Mouse (Mus musculus) frontal cortex, adult 2 months (tissue): ENCODE data around the gene Itsn1. TPM values are rescaled to one million over a fixed set of nuclear protein-coding genes. Genes with fewer than 3 reads are reported as not detected.

Experiments used
- DNase-seq, 2 experiments: peaks; one replicate each; pipeline ENCODE4 v3.0.0; 2022; ENCODE audit warnings: low spot score in 1 of 2; ENCODE audit errors: extremely low spot score in 1 of 2
- polyA plus RNA-seq: library from polyadenylated mRNA; depleted of rRNA; stranded (reverse); fragments of >200 nt; gene quantifications from 2 replicates; pipeline ENCODE4 v1.2.3, GENCODE M21; 2012

Itsn1 gene
- polyA plus RNA-seq, 1 experiment, result 78.5 TPM

- DNase-seq, result no peak
Measured at GRCm38 (mm10) chr16:91838771-91839170, 109.7 kb downstream of the Itsn1 start.

- DNase-seq, result no peak
Measured at GRCm38 (mm10) chr16:91839462-91839861, 110.4 kb downstream of the Itsn1 start.

DNA sequence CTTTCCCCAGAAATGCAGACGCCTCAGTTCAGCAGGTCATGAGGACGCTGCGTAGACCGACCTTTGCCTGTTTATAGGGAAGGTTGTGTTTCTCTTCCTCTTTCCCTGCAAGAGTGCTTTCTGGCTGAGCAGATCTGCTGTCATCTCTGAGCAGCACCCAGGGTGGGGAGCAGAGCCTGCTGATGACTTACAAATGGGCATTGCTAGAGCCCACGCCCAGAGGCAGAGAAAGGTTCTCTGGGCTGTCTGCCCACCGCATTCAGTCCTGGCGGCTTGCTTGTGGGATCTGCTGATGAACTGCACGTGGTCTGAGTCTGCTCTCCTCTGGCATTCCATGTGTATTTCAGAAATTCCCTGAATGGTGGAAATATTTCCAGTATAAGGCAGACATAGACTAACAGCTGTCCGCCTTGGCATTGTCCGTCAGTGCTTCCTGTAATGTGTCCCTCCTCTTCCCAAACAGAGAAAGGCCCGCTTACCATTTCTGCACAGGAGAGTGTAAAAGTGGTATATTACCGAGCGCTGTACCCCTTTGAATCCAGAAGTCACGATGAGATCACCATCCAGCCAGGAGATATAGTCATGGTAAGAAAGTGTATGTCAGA is 112.0 kb downstream of the Itsn1 start:
- DNase-seq, result no peak

DNA sequence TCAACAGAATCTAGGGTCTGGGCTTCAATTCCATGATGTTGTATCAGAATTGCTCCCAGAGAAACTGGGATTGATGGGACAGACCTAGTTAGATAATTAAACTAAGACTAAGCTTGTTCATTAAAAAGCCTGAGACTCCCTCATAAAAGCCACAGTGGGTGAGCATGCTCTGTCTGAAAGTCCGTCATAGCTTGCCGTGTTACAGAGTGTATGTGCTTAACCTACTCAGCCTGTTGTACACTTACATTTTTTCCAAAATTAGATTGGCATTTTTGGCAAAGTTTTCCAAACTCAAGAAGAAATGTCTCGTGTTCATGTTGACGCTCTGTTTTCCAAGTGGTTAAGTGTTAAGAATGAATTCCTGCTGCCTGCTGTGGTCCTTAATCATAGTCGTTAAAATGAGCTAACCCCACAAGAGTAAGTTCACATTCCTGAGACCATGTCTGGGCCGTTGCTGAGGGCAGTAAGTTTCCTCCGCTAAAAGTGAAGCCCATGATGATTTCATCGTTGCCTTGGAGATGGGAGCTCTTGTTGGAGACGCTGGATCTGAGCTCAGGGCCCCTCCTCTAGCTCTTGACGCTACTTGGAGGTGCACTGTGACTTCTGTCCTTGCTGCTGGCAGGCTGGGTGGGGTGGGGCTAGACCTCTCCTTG is 117.1 kb downstream of the Itsn1 start:
- no peak for DNase-seq

DNA sequence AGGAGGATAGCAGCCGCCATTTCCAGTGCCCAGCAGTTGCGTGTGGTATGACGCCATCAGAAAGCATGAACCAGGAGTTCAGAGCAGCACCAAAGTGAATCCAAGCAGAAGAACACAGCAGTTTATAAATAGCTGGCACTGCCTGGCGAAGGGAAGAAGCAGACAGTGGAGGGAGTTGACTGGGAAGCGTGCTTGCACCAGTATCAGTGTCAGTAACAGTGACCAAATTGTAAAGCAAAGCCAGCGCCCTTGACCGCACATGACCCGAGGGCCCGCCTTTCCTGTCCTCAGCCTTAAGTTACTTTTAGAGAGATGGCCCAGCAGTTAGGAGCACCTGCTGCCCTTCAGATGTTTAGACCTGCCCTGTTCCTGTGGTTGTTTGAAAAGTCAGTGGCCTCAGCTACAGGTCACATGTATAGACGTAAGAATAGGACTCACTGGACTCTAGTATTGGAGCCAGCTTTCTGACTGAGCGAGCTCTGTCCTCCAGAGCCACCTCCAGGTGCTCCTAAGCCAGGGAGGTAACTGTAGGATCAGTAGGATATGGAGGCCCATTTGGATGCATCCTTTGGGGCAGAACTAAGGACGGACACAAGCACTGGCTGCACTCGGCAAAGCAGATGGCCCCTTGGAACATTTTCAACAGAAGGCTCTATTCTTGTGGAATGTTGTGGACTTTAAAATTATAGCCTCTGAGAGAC is 118.6 kb downstream of the Itsn1 start:
- DNase-seq, result no peak

DNA sequence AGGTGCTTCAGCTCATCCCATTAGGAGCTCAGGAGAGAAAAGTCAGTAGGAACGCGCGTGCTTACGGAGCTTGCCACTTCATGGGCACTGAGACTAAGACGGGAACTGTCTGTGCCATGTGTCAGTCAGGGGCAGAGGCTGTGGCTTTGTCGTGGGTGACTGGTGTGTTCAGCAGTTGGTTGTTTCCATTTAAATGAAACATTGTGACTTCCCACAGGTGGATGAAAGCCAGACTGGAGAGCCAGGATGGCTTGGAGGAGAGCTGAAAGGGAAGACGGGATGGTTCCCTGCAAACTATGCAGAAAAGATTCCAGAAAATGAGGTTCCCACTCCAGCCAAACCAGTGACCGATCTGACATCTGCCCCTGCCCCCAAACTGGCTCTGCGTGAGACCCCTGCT is 119.4 kb downstream of the Itsn1 start:
- DNase-seq, result no peak

DNA sequence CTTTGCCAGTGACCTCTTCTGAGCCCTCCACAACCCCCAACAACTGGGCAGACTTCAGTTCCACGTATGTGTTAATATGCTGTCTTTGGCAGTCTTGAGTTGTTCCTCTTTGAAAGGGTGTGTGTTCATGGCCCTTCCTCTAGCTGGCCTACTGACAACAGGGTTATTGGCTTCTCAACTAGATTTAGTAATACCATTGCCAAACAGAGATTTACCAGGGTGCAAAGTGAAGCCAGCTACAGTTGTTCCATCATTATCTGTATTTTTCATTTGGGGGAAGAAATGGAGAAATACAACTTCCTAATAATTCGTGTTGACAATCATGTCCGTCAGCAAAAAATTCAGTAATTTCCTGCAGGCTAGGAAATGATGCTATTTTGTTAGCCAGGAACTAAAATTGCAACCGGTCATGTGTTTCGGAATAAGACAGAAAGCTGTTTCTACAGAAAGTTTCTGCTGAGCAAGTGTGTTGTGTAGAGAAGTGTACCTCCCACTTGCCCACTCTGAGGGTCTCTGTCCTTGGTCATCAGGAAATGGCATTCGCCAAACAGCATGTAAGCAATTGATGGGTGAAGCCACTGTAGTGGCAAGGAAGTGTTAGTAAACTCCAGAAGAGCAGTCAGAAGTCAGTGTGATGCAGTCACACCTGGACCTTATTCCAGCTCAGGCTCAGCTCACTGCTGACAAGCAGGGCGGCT is 120.0 kb downstream of the Itsn1 start:
- DNase-seq, result no peak

- no peak for DNase-seq
Measured at GRCm38 (mm10) chr16:91850175-91850574, 121.1 kb downstream of the Itsn1 start.

DNA sequence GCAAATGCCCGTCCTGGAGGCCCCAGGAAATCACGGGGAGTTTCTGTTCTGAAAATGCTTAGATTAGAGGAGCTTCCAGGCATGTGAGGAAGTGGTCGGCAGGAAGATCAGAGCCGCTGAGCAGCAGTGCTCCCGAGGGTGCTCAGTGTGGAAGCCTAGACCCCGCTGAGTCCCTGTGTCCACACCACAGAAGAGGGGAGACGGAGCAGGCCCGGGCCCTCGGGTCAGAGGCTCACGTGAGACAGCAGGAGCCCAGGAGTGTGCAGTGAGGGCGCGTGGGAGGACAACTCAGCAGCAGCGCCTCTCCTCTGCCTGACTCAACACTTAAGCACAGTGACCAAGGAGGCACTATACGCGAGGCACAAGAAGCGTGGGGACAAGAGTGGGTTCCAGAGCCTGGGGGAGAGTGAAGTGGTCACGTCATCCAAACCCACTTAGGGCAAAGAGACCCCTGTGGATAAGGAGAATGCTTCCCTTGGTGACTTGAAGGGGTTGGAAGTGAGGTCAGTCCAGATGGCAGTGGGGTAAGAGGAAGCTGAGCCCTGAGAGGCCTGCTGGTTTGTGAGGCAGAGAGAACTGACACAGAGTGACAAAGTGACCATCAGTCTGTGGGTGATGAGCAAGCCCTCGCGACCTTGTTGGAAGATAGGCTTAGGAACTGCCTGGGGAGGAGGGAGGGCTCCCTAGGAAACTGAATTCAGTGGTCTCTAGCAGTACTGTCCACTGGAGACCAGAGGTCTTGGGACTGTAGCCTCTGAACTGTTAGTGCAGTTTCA is 122.6 kb downstream of the Itsn1 start:
- no peak for DNase-seq

DNA sequence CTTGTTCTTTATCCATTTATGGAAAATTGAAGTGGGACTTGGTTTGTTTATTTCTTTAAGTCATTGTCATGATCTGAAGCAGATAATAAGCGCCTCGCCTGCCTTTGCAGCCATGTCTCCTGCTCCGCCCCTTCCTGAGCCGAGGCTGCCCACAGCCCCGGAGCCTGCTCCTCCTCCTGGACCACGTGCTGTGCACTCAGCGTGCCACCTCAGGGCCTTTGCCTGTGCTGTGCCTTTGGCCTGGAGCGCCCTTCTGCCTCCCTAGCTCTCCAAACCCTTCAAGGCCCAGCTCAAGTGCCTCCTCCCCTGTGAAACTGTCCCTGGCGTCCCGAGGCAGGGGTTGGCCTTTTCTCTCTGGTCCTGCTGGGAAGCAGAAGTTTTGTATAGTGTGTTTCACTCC is 123.7 kb downstream of the Itsn1 start:
- no peak for DNase-seq

DNA sequence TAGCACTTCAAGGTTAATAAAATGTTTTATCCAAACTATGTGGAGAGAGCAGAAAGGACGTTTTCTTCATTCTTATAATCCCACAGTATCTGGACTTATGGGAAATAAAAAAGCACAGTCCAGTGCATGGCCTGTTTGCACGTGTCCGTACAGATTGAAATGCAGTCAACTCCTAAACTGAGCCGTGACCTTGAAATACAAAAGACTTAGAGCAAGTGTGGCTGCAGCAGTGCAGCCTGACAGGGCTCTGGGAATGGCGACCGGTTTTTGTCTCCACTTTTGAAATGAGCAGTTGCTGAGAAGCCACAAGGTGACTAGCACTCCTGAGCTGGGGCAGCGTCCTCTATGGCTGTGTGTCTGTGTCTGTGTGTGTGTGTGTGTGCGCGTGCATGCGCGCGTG is 124.1 kb downstream of the Itsn1 start:
- no peak for DNase-seq

DNA sequence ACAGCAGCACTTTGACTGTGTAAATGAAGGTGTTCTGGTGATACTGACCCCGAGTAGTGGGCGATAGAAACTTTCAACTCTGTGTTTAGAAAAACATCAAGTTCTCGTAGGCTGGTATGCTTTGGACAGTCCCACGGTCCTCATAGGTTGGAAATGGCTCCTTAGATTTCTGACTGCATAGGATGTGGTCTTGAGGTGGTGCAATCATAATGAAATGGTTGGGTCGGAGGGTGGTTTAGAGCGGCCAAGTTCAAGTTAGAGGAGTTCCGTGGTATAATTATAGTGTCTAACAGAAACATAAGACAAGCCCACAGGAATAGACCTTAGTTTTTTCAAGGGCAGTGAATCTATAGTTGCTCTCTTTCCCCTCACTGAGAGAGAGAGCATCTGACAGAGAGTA is 129.6 kb downstream of the Itsn1 start:
- no peak for DNase-seq

DNA sequence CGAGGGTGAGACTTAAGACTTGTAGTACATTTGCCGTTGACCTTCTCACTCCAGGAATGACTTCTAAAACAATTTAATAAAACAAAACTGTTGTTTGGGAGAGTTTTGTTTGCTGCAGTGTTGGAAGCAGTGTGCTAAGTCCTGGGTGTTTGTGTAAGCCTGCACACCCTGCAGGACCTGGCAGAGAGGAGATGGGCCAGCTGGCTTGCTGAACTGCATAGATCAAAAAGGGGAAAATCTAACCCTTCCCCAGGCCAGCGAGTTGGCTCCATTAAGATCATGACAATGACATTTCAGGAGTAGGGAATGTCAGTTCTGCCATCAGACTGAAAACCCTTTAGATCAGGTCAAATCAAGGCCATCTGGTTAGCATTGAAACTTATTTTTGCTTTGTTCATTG is 130.1 kb downstream of the Itsn1 start:
- DNase-seq, result no peak

DNA sequence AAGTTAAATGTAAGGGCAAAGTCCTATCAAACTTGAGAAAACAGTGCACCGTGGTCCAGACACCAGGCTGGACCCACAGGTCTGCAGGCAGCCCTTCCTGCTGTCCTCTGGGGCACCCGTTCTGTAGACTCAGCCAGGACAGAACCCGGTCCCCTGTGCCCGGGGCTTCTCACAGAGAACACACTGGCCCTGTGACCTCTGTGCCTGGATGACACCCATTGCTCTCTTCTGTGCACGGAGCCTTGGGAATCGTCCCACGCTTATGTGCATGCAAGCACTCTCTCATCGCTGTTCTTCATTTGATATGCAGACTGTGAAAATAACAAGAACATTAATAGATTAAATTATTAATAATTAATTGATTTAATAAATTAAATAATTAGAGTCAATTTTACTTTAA is 130.9 kb downstream of the Itsn1 start:
- no peak for DNase-seq

DNA sequence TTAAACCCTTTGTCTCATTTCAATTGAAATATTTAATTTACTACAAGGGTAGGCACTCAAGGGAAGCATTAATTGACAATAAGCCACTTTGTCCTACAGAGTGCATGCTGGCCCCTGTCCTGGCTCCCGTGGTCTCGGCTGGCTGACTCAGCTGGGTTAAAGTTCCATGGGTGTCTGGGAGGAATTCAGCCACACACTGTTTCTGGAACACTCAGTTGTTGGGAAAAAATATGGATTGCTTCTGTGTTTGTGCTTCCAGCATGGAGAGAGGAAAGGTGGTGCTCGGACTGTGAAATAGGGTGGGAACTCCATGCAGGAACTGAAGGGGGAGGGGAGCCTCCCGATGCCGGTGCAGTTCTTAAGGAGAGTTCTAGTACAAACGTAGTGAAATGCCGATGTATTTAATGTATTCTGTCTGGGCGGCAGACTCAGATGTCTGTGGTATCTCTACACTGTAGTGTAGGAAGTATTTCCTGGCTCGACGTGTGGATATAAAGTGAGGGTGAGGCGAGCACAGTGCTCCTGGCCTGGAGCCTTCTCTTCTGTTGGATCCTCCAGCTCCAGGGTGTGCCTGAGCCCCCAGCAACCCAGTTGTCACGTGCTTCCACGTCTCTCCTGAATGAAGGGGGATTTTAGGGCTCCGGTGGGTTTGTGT is 131.5 kb downstream of the Itsn1 start:
- no peak for DNase-seq

GRCm38 (mm10) chr16:91861784-91862371 is 132.8 kb downstream of the Itsn1 start:
- peak; percentile 37 to 57 for DNase-seq

- DNase-seq, result no peak
Measured at GRCm38 (mm10) chr16:91862836-91863235, 133.8 kb downstream of the Itsn1 start.

GRCm38 (mm10) chr16:91864646-91865332 is 135.7 kb downstream of the Itsn1 start:
- no peak for DNase-seq

- no peak for DNase-seq
Measured at GRCm38 (mm10) chr16:91865570-91866257, 136.6 kb downstream of the Itsn1 start.
